Mouse (Mus musculus) CH12.LX (cell line): ENCODE measurements around the gene Syt2. TPM values are rescaled to one million over a fixed set of nuclear protein-coding genes. Genes with fewer than 3 reads are reported as not detected.

ENCODE experiments used
- DNase-seq: peaks from one replicate; pipeline ENCODE4 v3.0.0-alpha.2; 2013; ENCODE audit errors: extremely low read depth
- H3K27ac ChIP-seq: 2 replicates; pipeline ENCODE4 v1.5.1; 2012; ENCODE audit warnings: low read depth, mild to moderate bottlenecking, control low read depth, moderate library complexity; ENCODE audit not compliant: insufficient read depth
- H3K27me3 ChIP-seq: replicated peaks from 2 replicates; pipeline ENCODE3; 2012; ENCODE audit warnings: inconsistent platforms
- H3K36me3 ChIP-seq, 2 experiments: replicated peaks in 1 of 2; 2 replicates each; pipeline versions ENCODE3 to v1.6.1; 2012; ENCODE audit warnings: inconsistent platforms in 1 of 2, low read length in 1 of 2, mild to moderate bottlenecking in 1 of 2, mixed read lengths in 1 of 2, moderate library complexity in 1 of 2; ENCODE audit not compliant: control insufficient read depth in 1 of 2, insufficient read depth in 1 of 2
- H3K4me1 ChIP-seq, 2 experiments: 2 replicates each; pipeline ENCODE4 v1.6.1; 2012; ENCODE audit warnings: inconsistent platforms in 1 of 2, moderate library complexity in 1 of 2; ENCODE audit not compliant: insufficient read depth in 2 of 2, control insufficient read depth in 1 of 2
- H3K4me2 ChIP-seq: 2 replicates; pipeline ENCODE4 v1.6.1; 2012; ENCODE audit warnings: low read depth, mild to moderate bottlenecking, control low read depth; ENCODE audit not compliant: poor library complexity, insufficient read depth, severe bottlenecking
- H3K4me3 ChIP-seq, 3 experiments: fragments of 150-350 bp in 1 of 3; sonication (generic) in 1 of 3; replicated peaks in 1 of 3; 2 replicates each; pipeline versions ENCODE3 to v1.5.1; 2011 to 2012; ENCODE audit warnings: low read depth in 2 of 3, low read length in 2 of 3, mild to moderate bottlenecking in 2 of 3, moderate library complexity in 2 of 3, control low read depth in 1 of 3, improper control_type of control experiment in 1 of 3, inconsistent platforms in 1 of 3, mixed read lengths in 1 of 3; ENCODE audit not compliant: poor library complexity in 1 of 3
- H3K79me2 ChIP-seq: replicated peaks from 2 replicates; pipeline ENCODE4 v1.6.1; 2012; ENCODE audit warnings: mild to moderate bottlenecking, moderate library complexity; ENCODE audit not compliant: control insufficient read depth, poor library complexity, insufficient read depth, severe bottlenecking; ENCODE audit errors: extremely low read depth
- H3K9ac ChIP-seq: 2 replicates; pipeline ENCODE4 v1.6.1; 2012; ENCODE audit warnings: low read depth, mild to moderate bottlenecking, control low read depth, moderate library complexity; ENCODE audit not compliant: insufficient read depth
- H3K9me3 ChIP-seq: replicated peaks from 2 replicates; pipeline ENCODE3; 2012; ENCODE audit warnings: low read length, inconsistent platforms, mixed read lengths
- BHLHE40 ChIP-seq: IDR thresholded peaks from 2 replicates; pipeline ENCODE4 v1.6.1; 2011; ENCODE audit warnings: mild to moderate bottlenecking, low read depth, low read length, improper control_type of control experiment
- CHD1 ChIP-seq: IDR thresholded peaks from 2 replicates; pipeline ENCODE4 v1.6.1; 2012; ENCODE audit warnings: low read depth, low read length, improper control_type of control experiment, inconsistent platforms
- CHD2 ChIP-seq: IDR thresholded peaks from 2 replicates; pipeline ENCODE4 v1.6.1; 2011; ENCODE audit warnings: low read length, improper control_type of control experiment
- CTCF ChIP-seq, 2 experiments: IDR thresholded peaks in 1 of 2; conservative IDR thresholded peaks in 1 of 2; 2 replicates each; pipeline ENCODE4 v1.5.1; 2011 to 2012; ENCODE audit warnings: low read depth in 2 of 2, low read length in 2 of 2, improper control_type of control experiment in 1 of 2, inconsistent platforms in 1 of 2, mild to moderate bottlenecking in 1 of 2, moderate library complexity in 1 of 2
- E2F4 ChIP-seq: IDR thresholded peaks from 2 replicates; pipeline ENCODE4 v1.6.1; 2011; ENCODE audit warnings: low read depth, low read length, improper control_type of control experiment; ENCODE audit not compliant: insufficient replicate concordance
- ELF1 ChIP-seq: IDR thresholded peaks from 2 replicates; pipeline ENCODE4 v1.6.1; 2014; ENCODE audit warnings: low read depth, mild to moderate bottlenecking, inconsistent platforms, low read length, improper control_type of control experiment
- ETS1 ChIP-seq: conservative IDR thresholded peaks from 2 replicates; pipeline ENCODE4 v1.6.1; 2012; ENCODE audit warnings: low read depth, mild to moderate bottlenecking, inconsistent platforms, low read length, improper control_type of control experiment, moderate library complexity
- IRF4 ChIP-seq: IDR thresholded peaks from 2 replicates; pipeline ENCODE4 v1.6.1; 2014; ENCODE audit warnings: low read depth, mild to moderate bottlenecking, inconsistent platforms, low read length, improper control_type of control experiment
- JUN ChIP-seq: IDR thresholded peaks from 2 replicates; pipeline ENCODE4 v1.6.1; 2011; ENCODE audit warnings: low read depth, mild to moderate bottlenecking, low read length, improper control_type of control experiment, moderate library complexity; ENCODE audit not compliant: insufficient read depth
- JUND ChIP-seq: conservative IDR thresholded peaks from 2 replicates; pipeline ENCODE4 v1.6.1; 2011; ENCODE audit warnings: low read depth, low read length, improper control_type of control experiment
- KAT2A ChIP-seq: IDR thresholded peaks from 2 replicates; pipeline ENCODE4 v1.6.1; 2012; ENCODE audit warnings: low read length, improper control_type of control experiment, inconsistent platforms; ENCODE audit not compliant: insufficient replicate concordance
- MAFK ChIP-seq: IDR thresholded peaks from 2 replicates; pipeline ENCODE4 v1.6.1; 2011; ENCODE audit warnings: low read length, improper control_type of control experiment; ENCODE audit not compliant: insufficient replicate concordance
- NELFE ChIP-seq: IDR thresholded peaks from 2 replicates; pipeline ENCODE4 v1.6.1; 2011; ENCODE audit warnings: low read depth, low read length, improper control_type of control experiment
- POLR2A ChIP-seq: IDR thresholded peaks from 2 replicates; pipeline ENCODE4 v1.6.1; 2011; ENCODE audit warnings: low read depth, mild to moderate bottlenecking, improper control_type of control experiment, low read length
- POLR2AphosphoS2 ChIP-seq: IDR thresholded peaks from 2 replicates; pipeline ENCODE4 v1.6.1; 2011; ENCODE audit warnings: low read depth, low read length, improper control_type of control experiment
- SIN3A ChIP-seq: IDR thresholded peaks from 2 replicates; pipeline ENCODE4 v1.6.1; 2012; ENCODE audit warnings: low read length, improper control_type of control experiment, inconsistent platforms
- TBP ChIP-seq: conservative IDR thresholded peaks from 2 replicates; pipeline ENCODE4 v1.6.1; 2011; ENCODE audit warnings: low read depth, low read length, improper control_type of control experiment
- USF1 ChIP-seq: IDR thresholded peaks from 2 replicates; pipeline ENCODE4 v1.6.1; 2014; ENCODE audit warnings: low read depth, mild to moderate bottlenecking, inconsistent platforms, low read length, improper control_type of control experiment
- ZC3H11A ChIP-seq: IDR thresholded peaks from 2 replicates; pipeline ENCODE4 v1.6.1; 2012; ENCODE audit warnings: low read depth, mild to moderate bottlenecking, inconsistent platforms, low read length, improper control_type of control experiment
- ZKSCAN1 ChIP-seq: IDR thresholded peaks from 2 replicates; pipeline ENCODE4 v1.6.1; 2012; ENCODE audit warnings: low read depth, inconsistent platforms, low read length, improper control_type of control experiment, borderline replicate concordance
- ZNF384 ChIP-seq: IDR thresholded peaks from 2 replicates; pipeline ENCODE4 v1.6.1; 2012; ENCODE audit warnings: low read depth, low read length, improper control_type of control experiment, inconsistent platforms
- dilution Hi-C: fragments of 300-500 bp; cut with MboI; formaldehyde crosslinking; loops from 2 replicates; pipeline ENCODE4 v1.14.3; 2020; ENCODE audit warnings: low sequenced_read_pairs; ENCODE audit not compliant: extremely low pct_unique_long_range_greater_than_20kb, extremely low pct_ligation_motif_present
- in situ Hi-C: fragments of 300-500 bp; cut with MboI; formaldehyde crosslinking; loops from 3 replicates; pipeline ENCODE4 v1.14.3; 2019; ENCODE audit warnings: low sequenced_read_pairs, low pct_ligation_motif_present, low pct_unique_long_range_greater_than_20kb, mixed read lengths
- polyA plus RNA-seq: library from polyadenylated mRNA; unstranded; fragments of >175 nt; gene quantifications from 2 replicates; pipeline ENCODE4 v1.2.1, GENCODE M21; 2012; ENCODE audit warnings: low read depth; ENCODE audit not compliant: insufficient read length
- total RNA-seq, 2 experiments: library from RNA; depleted of rRNA; stranded (reverse); fragments of 300-350 nt in 1 of 2; fragments of >200 nt in 1 of 2; gene quantifications; 2 replicates each; pipeline ENCODE4 v1.2.3; 2012 to 2014

Gene Syt2
- total and polyA plus RNA-seq, 3 experiments, result not detected

DNA sequence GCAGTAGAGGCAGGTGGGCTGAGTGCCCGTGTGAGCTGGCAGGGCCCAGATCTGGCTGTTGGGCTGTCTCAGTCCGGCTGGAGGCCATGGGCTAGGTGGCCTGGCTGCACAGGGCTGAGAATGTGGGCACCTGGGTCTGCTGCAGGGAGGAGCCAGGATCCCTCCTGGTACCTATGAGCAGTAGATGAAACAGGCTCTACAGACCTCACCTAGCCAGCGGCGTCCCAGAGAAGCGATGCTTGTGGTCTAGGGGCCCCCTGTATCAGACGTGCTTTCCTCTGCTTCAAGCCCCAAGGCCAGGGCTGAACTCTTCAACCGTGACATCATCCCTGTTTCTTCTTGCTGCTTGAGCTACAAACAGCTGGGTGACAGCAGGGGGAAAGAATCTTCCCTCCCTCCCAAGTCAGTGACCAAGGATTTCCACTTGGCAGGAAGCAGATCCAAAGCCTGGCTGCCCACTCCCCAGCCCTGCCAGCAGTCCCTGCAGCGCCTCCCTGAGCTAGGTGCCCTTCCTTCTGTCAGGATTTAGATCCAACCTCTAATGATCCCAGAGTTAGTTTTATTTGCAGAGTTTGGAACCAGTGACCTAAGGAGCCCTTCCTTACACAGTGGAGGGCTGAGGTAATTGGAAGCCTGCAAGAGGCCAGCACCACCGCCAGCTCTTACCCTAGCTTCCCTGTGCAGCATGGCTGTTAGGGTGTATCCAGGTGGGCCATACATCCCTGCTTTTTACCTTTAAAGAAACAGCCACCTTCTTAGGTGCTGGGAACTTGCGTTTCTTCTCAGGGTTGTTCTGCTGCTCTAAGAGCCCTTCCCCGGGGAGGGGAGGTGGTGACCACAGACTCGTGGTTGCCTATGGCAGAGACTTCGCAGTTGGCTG lies 107.5 kb downstream of the Syt2 start:
- Histone ChIP-seq H3K4me1 (peaks cover 0 to 7% of the 10 kb centered on the region in 2 experiments; a peak in 2 of 4 replicates), H3K36me3 (no peaks in the 10 kb centered on the region), H3K27ac (no peak overlapping the region), H3K4me3 (no peak overlapping the region), H3K9ac (no peak overlapping the region), H3K9me3 (no peaks in the 10 kb centered on the region), H3K27me3 (peaks cover 38% of the 10 kb centered on the region), H3K79me2 (no peaks in the 10 kb centered on the region), H3K4me2 (no peak overlapping the region)
- no peak for DNase-seq
- TF ChIP-seq USF1 (no peak), CHD1 (no peak), TBP (no peak)
- in situ Hi-C loops, result no loop called here
- dilution Hi-C loops, result no loop called here

DNA sequence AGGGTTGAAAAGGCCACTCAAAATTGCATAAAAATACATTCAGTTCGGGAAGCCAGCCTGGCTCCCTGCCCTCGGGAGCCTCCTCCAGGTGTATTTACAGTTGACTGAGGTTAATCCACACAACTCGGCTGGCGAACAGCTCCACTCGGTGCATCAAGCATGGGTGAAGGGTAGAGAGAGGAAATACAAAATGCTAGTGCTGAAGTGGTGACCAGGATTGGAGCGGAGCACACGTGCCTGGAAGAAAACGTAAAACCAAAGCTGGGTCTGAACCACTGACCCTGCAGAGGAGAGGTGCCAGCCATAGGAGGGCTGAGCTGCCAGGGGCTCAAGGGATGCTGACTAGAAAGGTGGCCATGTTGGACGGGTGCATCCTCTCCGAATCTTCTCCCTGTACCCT lies 108.3 kb downstream of the Syt2 start:
- H3K36me3 ChIP-seq, result no peaks in the 10 kb centered on the region
- no peak overlapping the region for H3K4me2 ChIP-seq
- H3K79me2 ChIP-seq, result no peaks in the 10 kb centered on the region
- H3K9ac ChIP-seq, result no peak overlapping the region
- in situ Hi-C loops (no loop called here), dilution Hi-C loops (no loop called here)
- TF ChIP-seq ZC3H11A, result no peak
- peaks cover 30% of the 10 kb centered on the region for H3K27me3 ChIP-seq
- no peak overlapping the region for H3K27ac ChIP-seq
- no peak overlapping the region for H3K4me3 ChIP-seq
- H3K4me1 ChIP-seq, result peaks cover 0 to 7% of the 10 kb centered on the region in 2 experiments; a peak in 2 of 4 replicates
- no peak for DNase-seq
- H3K9me3 ChIP-seq, result no peaks in the 10 kb centered on the region

DNA sequence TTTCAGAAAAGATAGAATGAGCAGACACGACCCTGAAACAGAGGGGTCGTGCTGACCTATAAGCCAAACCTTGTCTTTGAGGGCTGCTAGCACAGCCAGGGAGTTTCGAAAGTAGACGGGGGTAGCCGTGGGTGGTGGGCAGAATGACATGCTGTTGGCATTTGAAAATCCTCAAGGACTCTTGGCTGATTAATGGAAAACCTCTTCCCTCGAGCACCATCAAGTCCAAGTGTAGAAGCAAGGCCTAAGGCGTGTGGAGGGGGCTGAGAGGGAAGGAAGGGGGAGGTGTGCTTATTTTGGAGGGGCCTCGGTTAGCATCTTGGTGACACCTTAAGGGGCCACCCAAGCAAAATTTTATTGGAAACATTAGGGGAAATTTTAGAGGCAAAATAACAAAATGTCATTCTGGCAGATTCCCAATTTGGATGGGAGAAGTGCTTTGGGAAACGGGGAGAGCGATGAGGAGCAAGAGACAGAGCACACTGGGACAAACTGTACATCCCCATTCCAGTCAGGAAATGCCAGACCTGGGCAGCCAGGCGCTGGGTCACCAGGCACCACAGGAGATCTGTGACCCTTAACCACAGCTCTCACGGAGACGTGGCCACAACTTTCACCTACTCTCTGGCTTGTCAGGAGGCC lies 109.2 kb downstream of the Syt2 start:
- dilution Hi-C loops, result no loop called here
- in situ Hi-C loops, result no loop called here

More for the DNA sequence above, 109.2 kb downstream of the Syt2 start:
- Histone ChIP-seq H3K4me3 (no peak overlapping the region), H3K9ac (no peak overlapping the region), H3K27ac (no peak overlapping the region), H3K9me3 (no peaks in the 10 kb centered on the region), H3K27me3 (peaks cover 23% of the 10 kb centered on the region), H3K4me1 (peaks cover 0 to 7% of the 10 kb centered on the region in 2 experiments; a peak in 2 of 4 replicates), H3K79me2 (no peaks in the 10 kb centered on the region), H3K36me3 (no peaks in the 10 kb centered on the region), H3K4me2 (no peak overlapping the region)
- DNase-seq, result no peak
- TF ChIP-seq JUND, result no peak
- TF ChIP-seq ZKSCAN1, result no peak
- no peak for TF ChIP-seq ZNF384
- no peak for TF ChIP-seq CTCF (conservative IDR thresholded peaks at IDR 0.05 in 1 of 2, IDR thresholded peaks at IDR 0.05 in 1 of 2; ENCODE audit: low read depth in 2 of 2, low read length in 2 of 2)
- no peak for TF ChIP-seq SIN3A
- no peak for TF ChIP-seq E2F4
- no peak for TF ChIP-seq BHLHE40
- no peak for TF ChIP-seq KAT2A
- no peak for TF ChIP-seq JUN
- no peak for TF ChIP-seq CHD2
- TF ChIP-seq NELFE, result no peak
- no peak for TF ChIP-seq ELF1
- TF ChIP-seq POLR2A, result no peak
- TF ChIP-seq IRF4, result no peak
- TF ChIP-seq MAFK, result no peak
- TF ChIP-seq ETS1, result no peak
- no peak for TF ChIP-seq POLR2AphosphoS2
